Mouse (Mus musculus): ENCODE data around the gene Msantd3. TPM values are rescaled to one million over a fixed set of nuclear protein-coding genes. Genes with fewer than 3 reads are reported as not detected.

The Msantd3 gene
- polyA plus RNA-seq, 1 experiment from 2014 or later: 38.6 TPM

DNA sequence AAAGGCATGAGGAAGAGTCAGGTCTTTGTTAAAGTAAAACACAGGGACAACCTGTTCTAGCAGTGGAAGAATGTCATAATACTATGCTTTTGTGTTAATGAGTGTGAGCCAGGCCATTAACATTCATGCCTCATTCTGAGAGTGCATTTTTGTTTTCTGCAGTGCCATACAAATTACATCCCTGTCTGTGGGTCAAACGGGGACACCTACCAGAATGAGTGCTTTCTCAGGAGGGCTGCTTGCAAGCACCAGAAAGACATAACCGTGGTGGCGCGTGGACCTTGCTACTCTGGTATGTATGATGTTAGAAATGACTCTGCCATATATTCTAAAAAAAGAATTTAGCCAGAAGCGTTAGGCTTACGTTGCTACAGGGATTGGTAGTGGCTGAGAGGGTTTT is 70.5 kb downstream of the Msantd3 start:
- no peaks in the 10 kb centered on the region for H3K27me3 ChIP-seq (ENCODE audit: control insufficient read depth, insufficient read depth, low read length)
- no peaks in the 10 kb centered on the region for H3K4me1 ChIP-seq (ENCODE audit: control insufficient read depth, insufficient read depth, low read length)
- H3K9ac ChIP-seq (ENCODE audit: low read depth, low read length): no peak overlapping the region
- H3K4me3 ChIP-seq (ENCODE audit: low read length): no peak overlapping the region
- WGBS: 95% methylated on average over 6 of the region's 6 CpGs
- no peak for ATAC-seq (ENCODE audit: low FRiP score, low TSS enrichment)
- no peaks in the 10 kb centered on the region for H3K9me3 ChIP-seq (ENCODE audit: control insufficient read depth, low read length)
- peaks cover 34% of the 10 kb centered on the region for H3K36me3 ChIP-seq (ENCODE audit: control insufficient read depth, insufficient read depth, low read length)
- H3K4me2 ChIP-seq (replicated peaks; ENCODE audit: low read depth, low read length): no peak overlapping the region
- no peak overlapping the region for H3K27ac ChIP-seq (ENCODE audit: low read depth, low read length)

Other genes starting within 250 kb of the Msantd3 start
- 58.1 and 80.2 TPM in 2 replicates for gene Tex10, start 66.5 kb upstream of the Msantd3 start, polyA plus RNA-seq (2014; fragmentation: Nextera tagmentation; extraction: Ambion mirVana)
- gene Tmeff1, start 45.2 kb downstream of the Msantd3 start, polyA plus RNA-seq (2014; fragmentation: Nextera tagmentation; extraction: Ambion mirVana): 69.0 and 93.4 TPM in 2 replicates
- 0.60 and 1.2 TPM in 2 replicates for gene Cavin4, start 123.6 kb downstream of the Msantd3 start, polyA plus RNA-seq (2014; fragmentation: Nextera tagmentation; extraction: Ambion mirVana)